Mouse (Mus musculus) kidney, postnatal 14 days (tissue): Measurements from ENCODE around the gene Kmt2d.

ENCODE experiments used
- DNase-seq: peaks from one replicate; pipeline ENCODE4 v3.0.0; 2022; ENCODE audit warnings: mixed read lengths

Kmt2d gene

GRCm38 (mm10) chr15:98886667-98887387, 15.8 kb upstream of the Kmt2d start:
- no peak for DNase-seq

- no peak for DNase-seq
Measured at GRCm38 (mm10) chr15:98884106-98884505, 13.1 kb upstream of the Kmt2d start.

- peak; percentile 71 for DNase-seq
Measured at GRCm38 (mm10) chr15:98883661-98884060, 12.7 kb upstream of the Kmt2d start.

- DNase-seq, result no peak
Measured at GRCm38 (mm10) chr15:98881656-98882008, 10.6 kb upstream of the Kmt2d start.

GRCm38 (mm10) chr15:98880978-98881655, 10.1 kb upstream of the Kmt2d start:
- peak; percentile 95 for DNase-seq

GRCm38 (mm10) chr15:98877331-98877730, 6.3 kb upstream of the Kmt2d start:
- DNase-seq, result peak; percentile 82

GRCm38 (mm10) chr15:98871916-98872888, 1.2 kb upstream of the Kmt2d start:
- peak; percentile 95 for DNase-seq

- DNase-seq, result peak; percentile 55
Measured at GRCm38 (mm10) chr15:98870179-98871069, 580 bp downstream of the Kmt2d start.

GRCm38 (mm10) chr15:98869342-98870178, 1.4 kb downstream of the Kmt2d start:
- no peak for DNase-seq

- DNase-seq, result no peak
Measured at GRCm38 (mm10) chr15:98868346-98869063, 2.5 kb downstream of the Kmt2d start.

GRCm38 (mm10) chr15:98867321-98867720, 3.7 kb downstream of the Kmt2d start:
- peak; percentile 72 for DNase-seq

GRCm38 (mm10) chr15:98866501-98866900, 4.5 kb downstream of the Kmt2d start:
- DNase-seq, result no peak

GRCm38 (mm10) chr15:98865771-98866170, 5.2 kb downstream of the Kmt2d start:
- DNase-seq, result no peak

GRCm38 (mm10) chr15:98864951-98865350, 6.1 kb downstream of the Kmt2d start:
- DNase-seq, result no peak

- no peak for DNase-seq
Measured at GRCm38 (mm10) chr15:98863451-98863958, 7.5 kb downstream of the Kmt2d start.

- no peak for DNase-seq
Measured at GRCm38 (mm10) chr15:98861701-98862410, 9.1 kb downstream of the Kmt2d start.

GRCm38 (mm10) chr15:98860921-98861320, 10.1 kb downstream of the Kmt2d start:
- no peak for DNase-seq

GRCm38 (mm10) chr15:98859319-98860043, 11.5 kb downstream of the Kmt2d start:
- no peak for DNase-seq

GRCm38 (mm10) chr15:98854214-98854613, 16.8 kb downstream of the Kmt2d start:
- DNase-seq, result no peak
